Mouse (Mus musculus) gastrocnemius, postnatal 14 days (tissue): ENCODE results near the gene Scamp1. TPM values are rescaled to one million over a fixed set of nuclear protein-coding genes. Genes with fewer than 3 reads are reported as not detected.
A peak's percentile ranks its signal among the peaks of the same experiment; 100 is the strongest.
"Not testable (repeated sequence)": the region's sequence is repeated elsewhere in the genome, so short reads cannot be mapped to it uniquely, and the experiment has no call there.

Experiments
- DNase-seq: peaks from one replicate; pipeline ENCODE4 v3.0.0; 2021; ENCODE audit warnings: mixed read lengths
- intact Hi-C: fragments of 180-260 bp; cut with DNase I; formaldehyde crosslinking; loops from one replicate; pipeline ENCODE4 v1.15.1; 2025; ENCODE audit warnings: low total_unique reads
- long read RNA-seq, 2 experiments: library from polyadenylated mRNA; stranded (forward); transcript quantifications; one replicate each; pipeline ENCODE4 v2.0.0; 2021
- total RNA-seq, 2 experiments: library from RNA; stranded (reverse); gene quantifications; 2 replicates each; pipeline ENCODE4 v1.2.3; 2021

Gene Scamp1
- 10 to 100 TPM; 17.7 to 22.1 TPM for total RNA-seq
- long read RNA-seq, experiment 1, full-length matches to known transcripts, result 35 of 37 reads
- long read RNA-seq, experiment 1, partial matches to known transcripts, result 1 of 37 reads
- long read RNA-seq, experiment 1, other reads (novel, unspliced or antisense), result 1 of 37 reads
- long read RNA-seq, experiment 2, full-length matches to known transcripts, result 38 of 43 reads
- long read RNA-seq, experiment 2, partial matches to known transcripts, result 2 of 43 reads
- long read RNA-seq, experiment 2, other reads (novel, unspliced or antisense), result 3 of 43 reads

DNA sequence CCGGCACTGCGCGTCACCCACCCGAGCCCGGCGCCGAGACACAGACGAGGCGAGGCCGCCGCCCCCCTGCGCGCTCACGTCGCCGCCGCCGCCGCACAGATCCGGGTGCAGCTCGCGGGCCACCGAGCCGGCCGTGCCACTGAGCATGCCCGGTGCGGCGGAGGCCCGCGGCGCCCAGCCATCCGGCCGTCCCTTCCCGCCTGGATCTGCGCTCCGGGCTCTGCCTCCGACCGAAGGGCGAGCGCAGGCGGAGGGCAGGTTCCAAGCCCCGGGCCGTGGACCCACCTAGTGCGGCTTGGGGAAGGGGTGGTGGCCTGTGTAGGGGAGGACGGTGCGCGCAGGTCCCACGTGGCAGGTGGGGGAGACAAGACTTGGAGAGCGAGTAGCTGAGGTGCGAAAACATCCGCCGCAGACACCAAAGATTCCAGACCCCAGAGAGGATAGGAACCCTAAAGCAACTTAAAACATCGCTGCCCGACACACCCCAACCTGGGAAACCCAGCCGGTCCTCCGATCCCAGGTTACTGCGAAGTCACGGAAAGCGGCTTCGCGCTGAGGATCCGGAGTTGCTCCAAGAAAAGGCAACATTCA, at the start of gene Scamp1:
Gene Scamp1, minus strand, starts transcription at position 577 of the 591 bp plus-strand sequence.
- intact Hi-C loops, result loop anchor here (5.0 kb wide), 1 partner anchor 72 kb away; the partner anchor contains the start of gene Ap3b1
- DNase-seq, result peak; percentile 92

DNA sequence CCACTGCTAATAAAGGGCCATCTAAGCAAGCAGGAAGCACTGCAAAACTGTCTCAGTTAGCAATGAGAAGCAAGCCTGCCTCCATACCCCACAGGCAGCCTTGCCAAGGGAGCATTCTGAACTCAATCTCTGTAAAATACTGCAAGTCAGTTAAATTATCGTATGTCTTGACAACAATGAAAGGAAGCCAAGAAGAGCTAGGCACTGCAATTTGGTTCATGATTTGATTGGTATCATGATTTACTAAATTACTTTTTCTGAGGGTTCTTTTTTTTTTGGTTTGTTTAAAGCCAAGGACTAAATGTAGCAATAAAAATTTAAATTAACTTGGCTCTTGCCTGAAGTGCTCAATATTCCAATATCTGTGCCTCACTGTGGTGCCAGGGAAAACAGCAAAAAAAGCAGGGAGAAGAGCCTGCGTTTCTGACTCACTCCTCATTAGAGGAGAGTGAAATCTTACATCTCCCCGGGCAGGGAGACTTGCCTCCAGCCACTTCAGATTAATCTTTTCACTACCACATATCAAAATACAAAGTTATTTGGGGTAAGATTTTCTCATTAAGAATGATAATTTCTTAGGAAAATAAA, 44.8 kb upstream of the Scamp1 start:
- intact Hi-C loops, result no loop called here

DNA sequence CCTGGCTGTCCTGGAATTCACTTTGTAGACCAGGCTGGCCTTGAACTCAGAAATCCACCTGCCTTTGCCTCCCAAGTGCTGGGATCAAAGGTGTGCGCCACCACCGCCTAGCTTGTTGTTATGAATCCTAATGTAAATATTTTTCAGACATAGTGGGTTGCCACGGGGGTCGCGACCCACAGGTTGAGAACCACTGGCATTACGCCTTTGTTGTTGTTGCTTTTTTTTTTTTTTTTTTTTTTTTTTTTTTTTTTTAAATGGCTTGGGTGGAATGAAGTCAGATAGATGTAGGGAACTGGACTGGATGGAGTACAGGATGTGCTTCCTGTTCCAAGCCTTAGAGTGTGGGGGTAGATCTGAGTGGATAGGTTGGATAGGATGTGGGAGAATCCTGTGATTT, 43.3 kb upstream of the Scamp1 start:
- DNase-seq, intact Hi-C loops: not testable (repeated sequence)

More for the DNA sequence above, 44.8 kb upstream of the Scamp1 start:
- no peak for DNase-seq

DNA sequence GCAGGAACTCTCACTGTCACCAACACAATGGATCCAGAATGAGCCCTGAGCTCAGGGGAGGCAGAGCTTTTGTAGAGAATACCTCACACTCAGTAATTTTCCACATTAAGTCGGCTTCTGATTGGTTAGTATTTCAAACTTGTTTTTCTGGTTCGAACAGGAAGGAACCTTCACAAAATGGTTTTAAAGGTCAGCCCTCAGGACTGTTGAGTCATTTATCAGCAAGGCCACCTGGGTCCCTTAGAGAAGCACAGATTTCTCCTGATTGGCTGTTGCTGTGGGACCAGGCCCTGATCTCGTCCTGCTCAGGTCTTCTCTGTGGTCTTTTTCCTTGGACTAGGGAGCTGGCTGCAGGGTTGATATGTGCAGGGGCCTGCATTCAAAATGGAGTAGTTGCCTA, 42.4 kb upstream of the Scamp1 start:
- intact Hi-C loops, result no loop called here
- DNase-seq, result no peak

DNA sequence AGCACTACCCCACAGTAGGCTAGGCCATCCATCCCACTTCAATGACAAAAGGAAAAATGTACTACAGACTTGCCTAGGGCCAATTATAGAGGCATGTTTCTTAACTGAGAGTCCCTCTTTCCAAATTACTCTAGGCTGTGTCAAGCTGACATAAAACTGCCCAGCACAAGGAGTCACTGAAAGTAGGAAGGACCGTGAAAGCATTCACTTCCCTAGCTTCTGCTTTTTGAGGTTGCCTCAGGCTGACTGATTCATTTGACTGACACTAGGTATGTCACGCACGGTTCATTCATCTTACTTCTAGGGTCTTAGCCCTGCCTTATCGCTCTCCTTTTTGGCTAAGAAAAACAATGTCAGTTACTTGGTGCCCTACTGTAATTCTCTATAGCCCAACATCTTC, 36.8 kb upstream of the Scamp1 start:
- no peak for DNase-seq
- intact Hi-C loops, result no loop called here

DNA sequence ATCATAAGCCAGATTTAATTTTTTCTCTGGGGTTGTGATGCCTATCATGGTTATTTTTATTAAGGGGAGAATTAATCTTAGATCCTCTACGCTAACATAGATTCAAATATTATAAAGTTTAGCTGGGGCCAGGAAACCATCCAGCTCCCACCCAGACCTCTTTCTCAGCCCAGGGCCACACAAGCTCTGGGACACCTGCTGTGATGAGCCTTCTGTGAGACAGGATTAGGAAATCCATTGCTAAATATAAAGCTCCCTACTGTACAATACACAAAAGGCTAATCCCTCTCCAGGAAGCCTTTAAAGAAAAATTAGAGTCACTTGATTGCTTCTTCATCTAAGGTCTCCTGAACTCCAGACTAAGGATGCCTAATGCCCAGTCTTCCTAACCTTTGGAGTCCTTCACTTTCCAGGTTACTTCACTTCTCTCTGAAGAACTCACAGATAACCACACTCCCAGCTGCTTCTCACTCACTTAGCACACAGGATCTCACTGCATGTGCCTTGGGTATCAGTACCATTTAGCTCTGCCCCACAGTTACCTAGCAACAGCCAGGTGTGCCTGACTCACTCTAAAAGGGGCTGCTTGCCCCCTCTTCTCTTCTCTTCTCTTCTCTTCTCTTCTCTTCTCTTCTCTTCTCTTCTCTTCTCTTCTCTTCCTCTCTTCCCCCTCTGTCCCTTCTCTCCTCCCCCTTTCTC, 35.6 kb upstream of the Scamp1 start:
- no peak for DNase-seq

DNA sequence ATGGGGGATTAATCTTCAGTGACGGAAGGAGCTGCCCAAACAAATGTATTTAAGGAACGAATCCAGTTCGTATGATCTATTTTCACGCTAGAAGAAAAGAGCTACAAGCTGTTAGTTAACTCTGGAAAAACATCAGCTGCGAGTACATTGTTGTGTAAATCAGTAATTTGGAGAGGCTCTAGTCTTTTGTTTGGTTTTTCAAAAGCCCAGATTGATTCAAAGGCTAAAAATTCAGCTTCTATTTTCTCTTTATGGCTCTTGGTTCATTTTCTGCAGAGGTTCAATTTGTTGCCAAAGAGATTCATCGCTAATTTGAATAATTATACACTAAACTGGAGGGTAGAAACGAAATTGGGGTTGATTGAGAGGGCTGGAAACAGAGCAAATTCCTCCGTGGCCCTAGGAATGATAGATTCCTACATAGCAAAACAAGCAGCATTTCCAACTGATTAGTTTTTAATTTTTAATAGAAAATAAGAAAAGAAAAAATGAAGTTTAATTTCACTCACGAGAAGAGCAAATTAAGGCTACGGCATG, 31.4 kb upstream of the Scamp1 start:
- intact Hi-C loops, result no loop called here
- DNase-seq, result no peak

More for the DNA sequence above, 35.6 kb upstream of the Scamp1 start:
- intact Hi-C loops, result no loop called here

DNA sequence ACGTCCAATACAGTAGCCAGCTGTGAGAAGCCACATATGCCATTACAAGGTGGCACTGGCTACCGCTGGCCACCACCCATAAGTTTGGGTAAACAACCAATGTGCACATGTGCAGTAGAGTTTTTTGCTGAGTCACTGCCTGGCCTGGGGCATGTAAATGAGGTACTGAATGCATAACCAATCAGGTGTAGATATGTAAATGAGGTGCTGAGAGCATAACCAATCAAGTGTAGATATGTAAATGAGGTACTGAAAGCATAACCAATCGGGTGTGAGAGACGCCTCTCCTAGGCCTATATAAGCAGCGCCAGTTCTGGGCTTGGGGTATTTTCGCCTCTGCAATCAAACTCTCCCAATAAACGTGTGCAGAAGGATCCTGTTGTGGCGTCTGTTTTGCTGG, 27.2 kb upstream of the Scamp1 start:
- intact Hi-C loops, DNase-seq: not testable (repeated sequence)

DNA sequence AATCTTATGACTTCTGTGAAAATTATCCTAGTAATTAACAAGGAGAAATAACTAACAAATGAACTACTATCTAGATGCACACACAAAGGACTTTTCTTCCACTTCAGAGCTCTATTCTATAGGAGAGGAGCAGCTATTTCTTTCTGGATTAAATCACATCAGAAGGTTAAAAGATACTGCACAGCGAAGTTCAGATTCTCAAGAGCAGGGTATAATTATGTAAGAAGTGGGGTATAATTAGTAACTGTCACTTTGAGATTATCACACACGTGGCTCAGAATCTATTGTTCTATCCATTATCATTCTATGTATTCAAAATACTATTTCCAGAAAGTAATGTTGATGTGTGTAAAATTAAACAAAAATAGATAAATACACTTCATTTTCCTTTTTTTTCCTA, 22.6 kb upstream of the Scamp1 start:
- intact Hi-C loops, result no loop called here

DNA sequence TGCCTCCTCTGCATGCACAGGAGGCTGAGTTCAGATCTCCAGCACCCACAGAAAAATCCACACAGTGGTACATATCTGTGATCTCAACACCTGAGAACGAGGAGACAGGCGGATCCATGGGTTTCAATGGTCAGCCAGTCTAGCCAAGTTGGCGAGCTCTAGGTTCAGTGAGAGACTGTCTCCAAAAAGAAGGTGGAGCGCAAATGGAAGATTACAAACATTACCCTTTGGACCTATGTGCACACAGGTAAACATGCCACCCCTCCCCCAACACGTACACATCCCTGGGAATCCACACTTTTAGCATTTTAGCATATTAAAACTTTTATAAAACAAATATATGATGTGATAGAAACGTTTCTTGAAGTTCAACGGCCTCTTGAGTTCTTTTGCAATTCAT, 21.9 kb upstream of the Scamp1 start:
- no peak for DNase-seq
- intact Hi-C loops, result no loop called here

More for the DNA sequence above, 22.6 kb upstream of the Scamp1 start:
- no peak for DNase-seq

DNA sequence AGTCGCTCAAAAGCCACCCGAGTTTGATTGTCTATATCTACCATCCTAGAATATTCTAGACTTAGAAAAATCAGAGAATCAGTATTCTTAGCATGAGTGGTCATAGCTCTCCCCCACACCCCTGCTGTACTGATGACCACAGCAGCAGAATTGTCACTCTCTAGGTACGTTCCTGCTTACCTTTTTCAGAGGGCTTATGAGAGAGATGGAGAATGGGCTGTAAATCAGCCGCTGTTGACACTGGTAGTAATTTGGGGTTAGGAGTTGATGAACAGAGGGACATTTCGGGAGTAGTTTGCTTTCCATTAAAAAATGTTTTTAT, 21.3 kb upstream of the Scamp1 start:
- intact Hi-C loops, result no loop called here
- no peak for DNase-seq

DNA sequence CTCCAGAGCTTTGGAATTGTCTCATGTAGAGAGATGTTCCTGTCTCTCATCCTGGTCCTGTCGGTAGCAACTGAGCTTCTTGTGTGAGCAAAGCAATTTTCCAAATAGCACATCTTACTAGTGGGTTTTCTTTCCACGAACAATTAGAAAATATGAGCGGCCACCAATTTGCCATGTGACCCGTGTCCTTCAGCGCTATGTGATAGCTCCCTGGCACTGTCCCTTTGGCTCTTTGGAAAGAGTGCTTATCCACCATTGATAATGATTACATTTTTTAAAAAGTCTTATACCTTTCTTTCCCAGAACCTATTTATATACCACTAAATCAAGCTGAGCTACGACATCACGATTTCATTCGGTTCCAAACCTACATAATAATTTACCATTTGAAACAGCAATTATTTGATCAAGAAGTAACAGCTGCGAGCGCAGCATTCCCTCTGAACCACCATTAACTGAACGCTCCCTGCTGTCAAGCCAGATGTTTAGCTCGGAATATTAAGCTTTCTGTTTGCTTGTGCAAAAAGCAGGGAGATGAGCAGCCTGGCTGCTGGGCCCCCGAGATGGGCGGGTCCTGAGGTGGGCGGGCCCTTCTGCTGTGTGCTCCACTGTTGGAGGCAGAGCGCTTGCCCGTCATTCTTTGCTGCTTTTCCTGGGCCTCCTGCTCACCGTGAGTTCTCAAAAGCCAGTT, 20.8 kb upstream of the Scamp1 start:
- peak; percentile 66 for DNase-seq
- intact Hi-C loops, result no loop called here

DNA sequence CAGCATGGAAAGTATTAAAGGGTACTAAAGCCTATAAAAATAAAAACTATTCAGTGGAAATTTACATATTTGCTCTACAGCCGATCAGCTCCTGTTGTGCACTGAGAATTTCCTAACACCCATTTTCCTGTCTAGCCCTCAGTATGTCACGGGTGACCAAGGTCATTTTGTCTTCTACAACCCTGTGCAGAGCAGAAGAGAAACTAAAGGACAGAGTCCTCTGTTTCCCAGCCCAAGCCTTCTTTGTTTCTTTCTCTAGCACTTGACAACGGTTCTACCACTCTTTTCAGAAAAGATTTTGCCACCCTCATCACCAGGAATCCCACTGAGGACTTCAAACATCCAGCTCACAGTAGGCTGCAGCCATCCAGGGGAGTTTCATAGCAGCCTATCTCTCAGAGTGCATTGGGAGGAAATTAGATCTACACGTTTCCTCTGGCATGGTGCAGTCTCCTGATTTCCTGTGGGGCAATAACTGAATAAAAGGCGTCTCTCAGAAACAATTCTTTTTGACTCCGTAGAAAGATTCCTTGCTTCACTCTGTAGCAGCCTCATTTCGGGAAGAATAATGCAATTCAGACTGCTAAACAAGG, 15.4 kb upstream of the Scamp1 start:
- intact Hi-C loops, result no loop called here
- DNase-seq, result no peak

DNA sequence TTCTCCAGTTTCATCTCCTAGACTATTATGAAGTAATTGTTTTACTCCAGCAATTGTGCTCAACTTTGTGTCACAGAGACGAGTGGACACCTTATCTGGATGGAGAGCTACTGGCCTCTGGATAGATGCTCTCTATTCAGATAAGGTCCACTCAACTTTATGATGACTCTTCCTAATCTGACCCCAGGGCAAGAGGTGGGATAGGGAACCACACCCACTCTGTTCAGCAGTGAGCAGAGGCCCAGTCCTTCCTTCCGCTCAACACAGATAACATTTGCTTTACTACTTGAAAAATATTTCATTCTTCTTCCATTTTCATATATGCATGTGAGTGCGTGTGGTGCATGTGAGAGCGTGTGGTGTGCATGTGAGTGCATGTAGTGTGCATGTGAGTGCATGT, 14.6 kb upstream of the Scamp1 start:
- no peak for DNase-seq
- intact Hi-C loops, result no loop called here

DNA sequence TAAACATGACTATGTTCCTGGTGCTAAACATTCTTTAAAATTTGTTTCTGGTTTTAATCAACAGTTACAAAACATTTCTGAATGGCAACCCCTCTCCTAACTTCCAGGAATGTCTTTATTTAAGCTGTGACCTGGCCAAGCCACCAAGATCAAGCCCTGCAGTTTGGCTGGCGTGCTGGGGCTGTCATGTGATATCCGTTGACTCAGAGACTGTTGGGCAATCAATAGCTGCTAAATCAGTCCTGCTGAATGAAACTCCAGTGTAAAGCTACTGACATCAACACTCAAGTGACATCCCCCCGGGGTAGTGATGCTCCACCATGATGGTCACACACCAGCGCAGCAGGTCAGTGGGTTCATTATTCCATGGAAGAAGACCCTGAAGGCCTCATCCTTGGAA, 12.7 kb upstream of the Scamp1 start:
- intact Hi-C loops, result no loop called here
- peak; percentile 43 for DNase-seq

DNA sequence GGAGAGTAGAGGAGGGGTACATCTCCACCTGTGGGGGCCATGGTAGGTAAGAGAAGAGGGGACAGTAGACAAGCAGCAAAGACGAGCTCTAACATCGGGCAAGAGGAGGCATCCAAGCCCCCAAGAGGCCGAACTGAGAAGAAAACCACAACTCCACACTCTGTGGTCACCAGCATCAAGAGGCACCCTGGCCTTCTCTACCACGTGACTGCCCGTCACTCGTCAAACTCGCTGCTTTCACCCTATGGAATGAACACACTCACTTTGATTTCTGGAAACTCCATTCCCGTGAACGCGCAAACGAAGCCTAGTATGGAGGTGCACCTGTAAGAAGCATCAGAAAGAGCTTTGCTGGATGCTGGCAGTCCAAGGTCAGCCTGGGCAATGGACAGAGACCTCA, 10.7 kb upstream of the Scamp1 start:
- intact Hi-C loops, result no loop called here
- no peak for DNase-seq

DNA sequence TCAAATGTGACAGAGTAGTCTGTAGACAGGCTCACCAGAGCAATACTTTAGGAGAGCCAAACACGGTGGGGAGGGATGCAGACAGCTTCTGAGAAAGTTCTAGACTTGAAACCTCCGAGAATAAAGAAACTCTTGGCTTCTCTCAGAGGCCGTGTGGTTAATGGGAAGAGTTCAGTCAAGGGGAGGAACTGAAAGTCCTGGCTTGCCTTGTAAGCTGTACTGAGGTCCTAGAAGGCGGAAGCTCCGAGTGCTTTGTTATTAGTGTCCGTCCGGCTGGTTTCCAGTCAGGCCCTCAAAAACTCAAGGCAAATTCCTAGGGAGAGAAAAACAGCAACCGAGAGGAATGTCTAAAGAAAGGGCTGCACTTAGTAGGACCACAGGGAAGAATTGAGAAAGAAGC, 10.3 kb upstream of the Scamp1 start:
- DNase-seq, result no peak
- intact Hi-C loops, result no loop called here

DNA sequence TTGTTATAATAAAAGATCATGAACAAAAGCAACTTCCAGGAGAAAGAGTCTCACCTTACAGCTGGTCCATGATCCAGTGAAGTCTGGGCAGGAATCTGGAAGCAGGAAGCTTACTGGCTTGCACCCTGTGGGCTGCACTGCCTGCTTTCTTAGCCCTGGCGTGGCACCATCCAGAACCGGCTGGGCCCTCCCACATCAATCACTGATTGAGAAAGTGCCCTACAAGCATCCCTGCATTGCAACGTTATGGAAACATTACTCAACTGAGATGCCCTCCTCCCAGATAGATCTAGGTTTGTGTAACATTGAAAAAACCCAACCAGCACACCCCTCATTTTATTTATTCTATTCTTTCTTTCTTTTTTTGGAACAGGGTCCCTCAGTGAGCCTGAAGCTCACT, 9.2 kb upstream of the Scamp1 start:
- DNase-seq, result no peak
- intact Hi-C loops, result no loop called here

DNA sequence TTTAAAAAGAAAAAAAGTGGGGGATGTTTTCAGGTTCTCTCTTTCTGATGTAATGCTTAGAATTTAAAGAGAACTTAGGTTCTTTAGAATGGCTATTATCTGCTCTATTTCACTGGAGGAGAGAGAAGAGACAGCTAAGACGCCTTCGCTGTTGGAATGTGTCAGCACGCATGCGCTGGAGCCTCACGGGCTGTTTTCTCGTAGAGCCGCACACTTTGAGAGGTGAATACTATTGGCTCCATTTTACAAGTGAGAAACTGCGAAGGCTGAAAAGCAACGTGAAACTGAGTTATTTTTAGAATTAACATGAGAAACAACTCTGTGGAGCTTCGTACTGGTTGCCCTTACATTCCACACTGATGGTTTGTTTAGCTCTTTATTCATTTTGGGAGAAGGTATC, 8.3 kb upstream of the Scamp1 start:
- intact Hi-C loops, result no loop called here
- no peak for DNase-seq
